Mouse (Mus musculus): ENCODE results near the gene Samd4b. TPM values are rescaled to one million over a fixed set of nuclear protein-coding genes. Genes with fewer than 3 reads are reported as not detected.

Gene Samd4b
- polyA plus RNA-seq, 1 experiment from 2014 or later: 26.8 TPM

DNA sequence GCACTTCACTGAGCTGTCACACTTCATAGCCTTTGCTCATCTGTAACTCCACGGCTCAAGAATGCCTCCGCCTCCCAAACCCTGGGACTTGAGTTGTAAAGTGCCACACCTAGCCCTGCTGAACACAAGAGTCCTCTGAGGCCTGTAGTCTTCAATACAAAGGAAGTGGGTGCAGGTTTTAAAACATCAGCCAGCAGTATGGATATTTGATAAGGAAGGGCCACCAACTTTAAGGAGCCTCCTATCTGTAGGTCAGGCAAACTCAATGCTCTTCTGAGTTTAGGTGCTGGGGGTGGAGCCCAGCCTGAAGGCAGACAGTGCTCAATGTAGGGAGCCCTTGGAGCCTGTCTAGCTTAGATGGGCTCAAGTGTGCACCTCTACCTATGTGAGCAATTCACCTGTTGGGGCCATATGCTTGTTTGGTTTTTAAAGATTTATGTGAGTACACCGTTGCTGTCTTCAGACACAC, 243.8 kb downstream of the Samd4b start:
- H3K9me3 ChIP-seq (ENCODE audit: control insufficient read depth, low read length): no peaks in the 10 kb centered on the region
- H3K4me2 ChIP-seq (replicated peaks): no peak overlapping the region
- no peak overlapping the region for H3K27ac ChIP-seq
- H3K9ac ChIP-seq: no peak overlapping the region
- no peak for DNase-seq (ENCODE audit: low spot score)
- 92% methylated on average over 3 of the region's 3 CpGs for WGBS
- H3K27me3 ChIP-seq (ENCODE audit: control insufficient read depth, insufficient read depth, low read length): no peaks in the 10 kb centered on the region
- no peak overlapping the region for H3K4me3 ChIP-seq (replicated peaks; ENCODE audit: low read length)
- no peak for ATAC-seq (ENCODE audit: low FRiP score)
- H3K36me3 ChIP-seq (replicated peaks; ENCODE audit: control insufficient read depth, insufficient read depth): peaks cover 38% of the 10 kb centered on the region
- peaks cover 16% of the 10 kb centered on the region for H3K4me1 ChIP-seq (replicated peaks; ENCODE audit: control insufficient read depth, insufficient read depth, low read length)

DNA sequence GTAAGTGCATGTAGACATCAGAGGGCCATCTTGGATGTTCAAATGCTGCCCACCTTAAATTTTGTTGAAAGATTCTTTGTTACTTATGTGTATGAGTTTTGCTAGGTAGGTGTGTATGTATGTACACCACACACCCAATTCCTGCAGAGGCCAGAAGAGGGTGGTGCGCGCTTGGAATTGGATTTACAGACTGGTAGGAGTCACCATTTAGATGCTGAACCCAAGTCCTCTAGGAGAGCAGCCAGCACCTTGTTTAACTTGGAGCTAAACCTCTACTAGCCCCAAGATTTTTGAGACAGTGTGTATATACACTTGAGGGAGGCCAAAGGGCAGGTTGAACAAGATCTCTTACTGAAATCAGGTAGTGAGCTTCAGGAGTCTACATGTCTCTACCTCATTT, 244.7 kb downstream of the Samd4b start:
- Histone ChIP-seq H3K9ac (no peak overlapping the region), H3K9me3 (ENCODE audit: control insufficient read depth, low read length) (no peaks in the 10 kb centered on the region), H3K36me3 (replicated peaks; ENCODE audit: control insufficient read depth, insufficient read depth) (peaks cover 38% of the 10 kb centered on the region), H3K4me2 (replicated peaks) (no peak overlapping the region), H3K4me1 (replicated peaks; ENCODE audit: control insufficient read depth, insufficient read depth, low read length) (peaks cover 16% of the 10 kb centered on the region), H3K27me3 (ENCODE audit: control insufficient read depth, insufficient read depth, low read length) (no peaks in the 10 kb centered on the region), H3K4me3 (replicated peaks; ENCODE audit: low read length) (no peak overlapping the region), H3K27ac (no peak overlapping the region)
- ATAC-seq (ENCODE audit: low FRiP score) (no peak), DNase-seq (ENCODE audit: low spot score) (no peak)
- WGBS: 91% methylated on average over 2 of the region's 2 CpGs

DNA sequence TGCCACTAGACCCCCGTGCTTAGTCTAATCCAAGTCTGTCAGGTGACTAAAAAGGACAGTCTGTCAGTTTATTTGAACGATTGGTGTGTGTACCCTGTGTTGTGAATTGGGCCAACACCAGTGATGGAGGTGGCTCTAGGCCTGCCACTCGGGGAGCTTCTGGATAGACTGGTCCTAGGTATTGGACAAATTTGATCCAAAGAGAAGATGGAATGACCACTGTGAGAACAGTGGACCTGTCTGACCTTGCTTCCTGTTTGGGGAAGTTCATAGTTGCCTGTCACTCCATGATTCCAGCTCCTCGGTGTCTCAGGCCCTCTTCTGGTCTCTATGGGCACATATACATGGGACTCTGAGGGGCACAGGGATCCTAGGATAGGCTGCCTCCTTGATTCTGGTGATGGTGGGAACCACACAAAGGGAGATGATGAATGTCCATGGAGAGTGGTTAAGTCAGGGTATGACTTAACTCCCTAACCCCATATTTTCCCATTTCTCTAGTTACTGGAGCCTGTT, 246.2 kb downstream of the Samd4b start:
- ATAC-seq (ENCODE audit: low FRiP score): no peak
- no peaks in the 10 kb centered on the region for H3K27me3 ChIP-seq (ENCODE audit: control insufficient read depth, insufficient read depth, low read length)
- WGBS: 37% methylated on average over 4 of the region's 4 CpGs

DNA sequence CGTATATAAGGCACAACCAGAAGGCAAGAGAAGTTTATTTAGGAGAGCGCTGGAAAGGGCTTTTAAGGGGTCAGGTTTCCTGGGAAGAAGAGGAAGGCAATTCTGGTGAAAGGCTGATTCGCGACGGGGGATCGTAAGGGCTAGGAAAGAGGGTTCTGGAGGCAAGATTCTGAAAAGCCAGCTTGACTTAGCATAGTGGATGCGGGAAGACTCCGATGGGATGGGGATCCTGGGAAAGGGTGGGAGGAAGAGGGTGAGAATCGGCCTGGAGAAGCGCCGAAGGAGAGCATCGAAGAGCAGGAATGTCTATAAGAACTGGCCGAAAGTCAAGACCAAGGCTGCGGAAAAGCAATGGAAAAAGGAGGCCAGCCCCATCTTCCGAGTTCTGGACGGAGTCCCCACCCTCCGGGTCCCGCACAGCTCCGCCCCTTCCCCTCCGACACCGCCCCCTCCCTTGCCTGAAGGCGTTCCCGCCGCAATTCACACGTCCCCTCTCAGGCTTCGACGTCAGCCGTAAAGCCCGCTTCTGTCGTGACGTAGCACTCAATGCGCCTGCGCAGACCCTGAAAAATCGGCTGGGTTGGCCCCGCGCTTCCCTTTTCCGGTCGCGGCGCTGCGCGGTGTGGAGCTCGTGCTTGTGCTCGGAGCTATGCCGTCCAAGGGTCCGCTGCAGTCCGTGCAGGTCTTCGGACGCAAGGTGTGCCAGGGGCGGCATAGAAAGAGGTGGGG, 247.6 kb downstream of the Samd4b start, which contains the start of gene Rps16:
Gene Rps16, plus strand, starts transcription at position 498 of the 729 bp plus-strand sequence.
- ATAC-seq (ENCODE audit: low FRiP score) (peak; percentile 95), DNase-seq (ENCODE audit: low spot score) (peak; percentile 99)
- peak within 1 kb of the TSS; percentile 86 for H3K4me3 ChIP-seq (replicated peaks; ENCODE audit: low read length)
- H3K27me3 ChIP-seq (ENCODE audit: control insufficient read depth, insufficient read depth, low read length): no peaks in the 10 kb centered on the region
- peaks cover 37% of the 10 kb centered on the region for H3K36me3 ChIP-seq (replicated peaks; ENCODE audit: control insufficient read depth, insufficient read depth)
- no peaks in the 10 kb centered on the region for H3K9me3 ChIP-seq (ENCODE audit: control insufficient read depth, low read length)
- H3K4me1 ChIP-seq (replicated peaks; ENCODE audit: control insufficient read depth, insufficient read depth, low read length): peaks cover 16% of the 10 kb centered on the region
- H3K9ac ChIP-seq: peak within 1 kb of the TSS; percentile 97
- H3K27ac ChIP-seq: peak within 1 kb of the TSS; percentile 90
- H3K4me2 ChIP-seq (replicated peaks): peak within 1 kb of the TSS; percentile 88
- WGBS: under 1% methylated on average over 49 of the region's 50 CpGs

More for the DNA sequence above, 246.2 kb downstream of the Samd4b start:
- H3K4me1 ChIP-seq (replicated peaks; ENCODE audit: control insufficient read depth, insufficient read depth, low read length): peaks cover 16% of the 10 kb centered on the region
- H3K27ac ChIP-seq: no peak overlapping the region
- H3K36me3 ChIP-seq (replicated peaks; ENCODE audit: control insufficient read depth, insufficient read depth): peaks cover 38% of the 10 kb centered on the region
- peak overlapping the region; percentile 97 for H3K9ac ChIP-seq
- peak overlapping the region; percentile 88 for H3K4me2 ChIP-seq (replicated peaks)
- peak overlapping the region; percentile 86 for H3K4me3 ChIP-seq (replicated peaks; ENCODE audit: low read length)
- no peak for DNase-seq (ENCODE audit: low spot score)
- H3K9me3 ChIP-seq (ENCODE audit: control insufficient read depth, low read length): no peaks in the 10 kb centered on the region

Small RNA genes within 50 kb of the gene (microRNA-seq; reads per million reads assigned to microRNA genes)
- gene Mir7049: 0.48 reads per million

Other genes starting within 250 kb of the Samd4b start
- gene Rps16, start 247.5 kb downstream of the Samd4b start, polyA plus RNA-seq (2014; fragmentation: Nextera tagmentation; extraction: Ambion mirVana): 521 and 677 TPM in 2 replicates
- 21.5 and 25.5 TPM in 2 replicates for gene Plekhg2, start 225.5 kb downstream of the Samd4b start, polyA plus RNA-seq (2014; fragmentation: Nextera tagmentation; extraction: Ambion mirVana)
- 3.0 and 3.7 TPM in 2 replicates for gene Zfp36, start 217.9 kb downstream of the Samd4b start, polyA plus RNA-seq (2014; fragmentation: Nextera tagmentation; extraction: Ambion mirVana)
- 39.2 and 44.5 TPM in 2 replicates for gene Med29, start 205.4 kb downstream of the Samd4b start, polyA plus RNA-seq (2014; fragmentation: Nextera tagmentation; extraction: Ambion mirVana)
- 73.9 and 74.3 TPM in 2 replicates for gene Paf1, start 205.2 kb downstream of the Samd4b start, polyA plus RNA-seq (2014; fragmentation: Nextera tagmentation; extraction: Ambion mirVana)
- gene Gmfg, start 160.7 kb downstream of the Samd4b start, polyA plus RNA-seq (2014; fragmentation: Nextera tagmentation; extraction: Ambion mirVana): 4.7 and 6.6 TPM in 2 replicates
- 25.5 and 28.7 TPM in 2 replicates for gene Lrfn1, start 146.2 kb downstream of the Samd4b start, polyA plus RNA-seq (2014; fragmentation: Nextera tagmentation; extraction: Ambion mirVana)
- gene Ifnl2, start 87.7 kb downstream of the Samd4b start, polyA plus RNA-seq (2014; fragmentation: Nextera tagmentation; extraction: Ambion mirVana): not detected in 2 replicates
- not detected in 2 replicates for gene Ifnl3, start 75.3 kb downstream of the Samd4b start, polyA plus RNA-seq (2014; fragmentation: Nextera tagmentation; extraction: Ambion mirVana)
- not detected in 2 replicates for gene Sycn, start 57.3 kb downstream of the Samd4b start, polyA plus RNA-seq (2014; fragmentation: Nextera tagmentation; extraction: Ambion mirVana)
- gene Nccrp1, start 50.9 kb downstream of the Samd4b start, polyA plus RNA-seq (2014; fragmentation: Nextera tagmentation; extraction: Ambion mirVana): 0.12 and 0.13 TPM in 2 replicates
- 13.2 and 14.2 TPM in 2 replicates for gene Pak4, start within 50 bp of the Samd4b start, polyA plus RNA-seq (2014; fragmentation: Nextera tagmentation; extraction: Ambion mirVana)
- 0.33 and 0.51 TPM in 2 replicates for gene Acp7, start 33.2 kb upstream of the Samd4b start, polyA plus RNA-seq (2014; fragmentation: Nextera tagmentation; extraction: Ambion mirVana)
- 8.5 and 11.5 TPM in 2 replicates for gene Fbxo27, start 94.7 kb upstream of the Samd4b start, polyA plus RNA-seq (2014; fragmentation: Nextera tagmentation; extraction: Ambion mirVana)
- 2.3 TPM in 2 replicates for gene Fbxo17, start 118.7 kb upstream of the Samd4b start, polyA plus RNA-seq (2014; fragmentation: Nextera tagmentation; extraction: Ambion mirVana)
- gene Mrps12, start 143.7 kb upstream of the Samd4b start, polyA plus RNA-seq (2014; fragmentation: Nextera tagmentation; extraction: Ambion mirVana): 113 and 118 TPM in 2 replicates
- gene Sars2, start 143.8 kb upstream of the Samd4b start, polyA plus RNA-seq (2014; fragmentation: Nextera tagmentation; extraction: Ambion mirVana): 16.6 and 18.2 TPM in 2 replicates
- 0.33 and 0.65 TPM in 2 replicates for gene Ccer2, start 158.0 kb upstream of the Samd4b start, polyA plus RNA-seq (2014; fragmentation: Nextera tagmentation; extraction: Ambion mirVana)
- gene Sirt2, start 168.6 kb upstream of the Samd4b start, polyA plus RNA-seq (2014; fragmentation: Nextera tagmentation; extraction: Ambion mirVana): 106 and 113 TPM in 2 replicates
- 62.9 and 68.8 TPM in 2 replicates for gene Nfkbib, start 169.4 kb upstream of the Samd4b start, polyA plus RNA-seq (2014; fragmentation: Nextera tagmentation; extraction: Ambion mirVana)
- 1.4 and 2.7 TPM in 2 replicates for gene Rinl, start 190.8 kb upstream of the Samd4b start, polyA plus RNA-seq (2014; fragmentation: Nextera tagmentation; extraction: Ambion mirVana)
- gene Hnrnpl, start 210.4 kb upstream of the Samd4b start, polyA plus RNA-seq (2014; fragmentation: Nextera tagmentation; extraction: Ambion mirVana): 142 and 150 TPM in 2 replicates
- 92.6 and 99.0 TPM in 2 replicates for gene Ech1, start 227.1 kb upstream of the Samd4b start, polyA plus RNA-seq (2014; fragmentation: Nextera tagmentation; extraction: Ambion mirVana)
- gene Lgals4, start 235.7 kb upstream of the Samd4b start, polyA plus RNA-seq (2014; fragmentation: Nextera tagmentation; extraction: Ambion mirVana): 2.8 and 3.2 TPM in 2 replicates

Measured in hindbrain, embryonic 14.5 days (tissue).